Mouse (Mus musculus) left cerebral cortex, postnatal 4 days (tissue): Measurements from ENCODE around the gene Vmn1r112. TPM values are rescaled to one million over a fixed set of nuclear protein-coding genes. Genes with fewer than 3 reads are reported as not detected.
"Not testable (repeated sequence)": the region's sequence is repeated elsewhere in the genome, so short reads cannot be mapped to it uniquely, and the experiment has no call there.

Source experiments
- DNase-seq: peaks from one replicate; pipeline ENCODE4 v3.0.0-alpha.2; 2022
- intact Hi-C: fragments of 180-260 bp; cut with DNase I; formaldehyde crosslinking; loops from one replicate; pipeline ENCODE4 v1.15.1; 2025
- total RNA-seq, 2 experiments: library from RNA; stranded (reverse); gene quantifications; 2 replicates each; pipeline ENCODE4 v1.2.3; 2021

Vmn1r112 gene
- not detected for total RNA-seq

- DNase-seq, intact Hi-C loops: not testable (repeated sequence)
Observed at GRCm38 (mm10) chr7:20770885-20771284, at the start of gene Vmn1r112. TSS of gene Vmn1r112 (plus strand) at chr7:20771185.

GRCm38 (mm10) chr7:20730524-20730923 lies 40.5 kb upstream of the Vmn1r112 start, which contains the start of gene Gm10668:
TSS of gene Gm10668 (minus strand) at chr7:20730624.
- DNase-seq, intact Hi-C loops: not testable (repeated sequence)

GRCm38 (mm10) chr7:20786985-20787384 lies 16.0 kb downstream of the Vmn1r112 start, which contains the start of gene Vmn1r113:
TSS of gene Vmn1r113 (plus strand) at chr7:20787285.
- intact Hi-C loops, DNase-seq: not testable (repeated sequence)

- DNase-seq, intact Hi-C loops: not testable (repeated sequence)
Observed at GRCm38 (mm10) chr7:20812086-20812485, 41.1 kb downstream of the Vmn1r112 start, which contains the start of gene Vmn1r114. TSS of gene Vmn1r114 (minus strand) at chr7:20812186.

Other genes starting within 250 kb of the Vmn1r112 start
- not detected for gene Vmn1r104, start 237.3 kb upstream of the Vmn1r112 start, total RNA-seq
- not detected for gene Gm5726, start 225.4 kb upstream of the Vmn1r112 start, total RNA-seq
- not detected for gene Gm4141, start 194.9 kb upstream of the Vmn1r112 start, total RNA-seq
- not detected for gene Gm4513, start 172.2 kb upstream of the Vmn1r112 start, total RNA-seq
- not detected for gene Vmn1r107, start 102.3 kb upstream of the Vmn1r112 start, total RNA-seq
- not detected for gene Vmn1r111, start 68.0 kb upstream of the Vmn1r112 start, total RNA-seq
- not detected for gene Gm10668, start 40.6 kb upstream of the Vmn1r112 start, total RNA-seq
- not detected for gene Vmn1r113, start 16.1 kb downstream of the Vmn1r112 start, total RNA-seq
- not detected for gene Vmn1r114, start 41.0 kb downstream of the Vmn1r112 start, total RNA-seq
- gene Vmn1r115, start 73.8 kb downstream of the Vmn1r112 start, total RNA-seq, result not detected
- not detected for gene Vmn1r116, start 101.1 kb downstream of the Vmn1r112 start, total RNA-seq
- gene Vmn1r117, start 112.9 kb downstream of the Vmn1r112 start, total RNA-seq, result not detected
- not detected for gene Vmn1r118, start 141.2 kb downstream of the Vmn1r112 start, total RNA-seq
- not detected for gene Vmn1r119, start 241.3 kb downstream of the Vmn1r112 start, total RNA-seq